Mouse (Mus musculus): ENCODE data around the gene Olfr1352. TPM values are rescaled to one million over a fixed set of nuclear protein-coding genes. Genes with fewer than 3 reads are reported as not detected.
"Not testable (repeated sequence)": the region's sequence is repeated elsewhere in the genome, so short reads cannot be mapped to it uniquely, and the experiment has no call there.

Olfr1352 gene
- polyA plus RNA-seq (2017; shearing (Covaris generic)), result not detected

DNA sequence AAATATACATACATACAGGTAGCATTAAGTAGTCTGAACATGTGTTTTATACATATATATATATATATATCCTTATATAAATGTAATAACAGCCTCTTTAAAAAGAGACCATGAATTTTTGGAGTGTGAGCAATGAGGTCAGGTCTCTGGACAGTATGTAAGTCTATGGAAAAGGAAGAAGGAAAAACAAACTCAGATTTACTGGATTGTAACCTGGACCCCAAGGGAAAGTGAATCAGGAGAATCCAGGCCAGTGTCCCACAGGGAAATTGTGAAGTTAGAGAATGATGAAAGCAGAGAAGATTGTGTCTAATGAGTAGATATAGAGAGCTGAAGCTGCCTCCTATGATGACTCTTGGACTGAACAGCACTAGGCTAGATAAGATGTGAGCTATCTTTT lies at the start of gene Olfr1352:
Gene Olfr1352 (plus strand): TSS at position 301 of the 400 bp plus-strand sequence.
- ATAC-seq, result no peak

GRCm38 (mm10) chr10:78950336-78950735 lies 30.5 kb upstream of the Olfr1352 start, which contains the start of gene Olfr8:
Gene Olfr8, plus strand, starts transcription at chr10:78950636.
- not testable (repeated sequence) for ATAC-seq

DNA sequence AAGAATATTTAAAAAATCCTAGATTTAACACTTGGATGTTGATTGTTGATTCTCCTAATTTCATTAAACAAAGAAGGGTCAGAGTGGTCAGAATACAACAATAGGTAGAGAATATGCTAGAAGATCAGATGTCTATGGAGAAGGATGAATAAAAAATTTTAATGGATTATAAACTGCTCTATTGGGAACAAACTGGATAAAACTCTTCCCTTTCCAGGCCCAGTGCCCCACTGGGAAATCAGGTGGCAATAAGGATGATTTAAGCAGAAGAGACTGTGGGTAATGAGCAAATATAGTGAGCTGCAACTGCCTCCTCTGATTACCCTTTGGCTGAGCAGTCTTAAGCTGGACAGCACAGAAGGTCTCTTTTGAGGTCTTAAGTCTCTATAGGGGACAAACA lies 17.8 kb upstream of the Olfr1352 start, which contains the start of gene Olfr1353:
Gene Olfr1353 (plus strand): TSS at position 301 of the 400 bp plus-strand sequence.
- ATAC-seq, result not testable (repeated sequence)

GRCm38 (mm10) chr10:79012172-79012571 lies 31.3 kb downstream of the Olfr1352 start, which contains the start of gene Olfr1351:
Gene Olfr1351, plus strand, starts transcription at chr10:79012472.
- no peak for ATAC-seq

GRCm38 (mm10) chr10:79028441-79028840 lies 47.6 kb downstream of the Olfr1352 start, which contains the start of gene Olfr57:
Gene Olfr57, plus strand, starts transcription at chr10:79028741.
- ATAC-seq, result no peak

Other genes starting within 250 kb of the Olfr1352 start
- not detected for gene Ccdc105, start 228.0 kb upstream of the Olfr1352 start, polyA plus RNA-seq (2017; shearing (Covaris generic))
- not detected for gene Slc1a6, start 200.6 kb upstream of the Olfr1352 start, polyA plus RNA-seq (2017; shearing (Covaris generic))
- gene Olfr1356, start 128.9 kb upstream of the Olfr1352 start, polyA plus RNA-seq (2017; shearing (Covaris generic)), result not detected
- gene Olfr1355, start 105.5 kb upstream of the Olfr1352 start, polyA plus RNA-seq (2017; shearing (Covaris generic)), result not detected
- not detected for gene Olfr1354, start 67.9 kb upstream of the Olfr1352 start, polyA plus RNA-seq (2017; shearing (Covaris generic))
- gene Olfr8, start 30.4 kb upstream of the Olfr1352 start, polyA plus RNA-seq (2017; shearing (Covaris generic)), result not detected
- gene Olfr1353, start 17.7 kb upstream of the Olfr1352 start, polyA plus RNA-seq (2017; shearing (Covaris generic)), result not detected
- gene Olfr1351, start 31.4 kb downstream of the Olfr1352 start, polyA plus RNA-seq (2017; shearing (Covaris generic)), result not detected
- not detected for gene Olfr57, start 47.7 kb downstream of the Olfr1352 start, polyA plus RNA-seq (2017; shearing (Covaris generic))
- gene 2610008E11Rik, start 116.5 kb downstream of the Olfr1352 start, polyA plus RNA-seq (2017; shearing (Covaris generic)), result 10 to 100 TPM; 13.5 to 20.4 TPM
- not detected for gene Vmn2r80, start 167.7 kb downstream of the Olfr1352 start, polyA plus RNA-seq (2017; shearing (Covaris generic))

All from activated CD4-positive, CD25-positive, alpha-beta regulatory T cell, adult 4 months (primary cell).